Mouse (Mus musculus): ENCODE results near the gene Atp2a3. TPM values are rescaled to one million over a fixed set of nuclear protein-coding genes. Genes with fewer than 3 reads are reported as not detected.

Atp2a3 gene
- polyA plus RNA-seq (2012; rRNA removed): 6.0 and 7.0 TPM in 2 replicates

GRCm38 (mm10) chr11:72961072-72961980 lies at the start of gene Atp2a3:
Atp2a3 (plus strand) TSS chr11:72961169.

GRCm38 (mm10) chr11:72998771-72999170 lies 37.8 kb downstream of the Atp2a3 start, which contains the start of gene P2rx1:
P2rx1 (plus strand) TSS chr11:72999103.

GRCm38 (mm10) chr11:73018471-73019146 lies 57.6 kb downstream of the Atp2a3 start, which contains the start of gene Camkk1:
Camkk1 (plus strand) TSS chr11:73019008.

Other genes with a start within 250 kb of the Atp2a3 start
- 1.9 and 2.4 TPM in 2 replicates for gene Cyb5d2, start 165.0 kb upstream of the Atp2a3 start, polyA plus RNA-seq (2012; rRNA removed)
- 4.7 and 5.7 TPM in 2 replicates for gene Zzef1, start 164.9 kb upstream of the Atp2a3 start, polyA plus RNA-seq (2012; rRNA removed)
- gene P2rx1, start 37.9 kb downstream of the Atp2a3 start, polyA plus RNA-seq (2012; rRNA removed): 4.5 and 5.4 TPM in 2 replicates
- 0.67 and 0.74 TPM in 2 replicates for gene Camkk1, start 57.8 kb downstream of the Atp2a3 start, polyA plus RNA-seq (2012; rRNA removed)
- gene Ncbp3, start 86.6 kb downstream of the Atp2a3 start, polyA plus RNA-seq (2012; rRNA removed): 2.7 TPM in 2 replicates
- 0.01 TPM in 2 replicates for gene Itgae, start 129.4 kb downstream of the Atp2a3 start, polyA plus RNA-seq (2012; rRNA removed)
- gene Haspin, start 177.1 kb downstream of the Atp2a3 start, polyA plus RNA-seq (2012; rRNA removed): 5.2 and 6.4 TPM in 2 replicates
- 0.14 and 0.15 TPM in 2 replicates for gene P2rx5, start 199.3 kb downstream of the Atp2a3 start, polyA plus RNA-seq (2012; rRNA removed)
- gene Emc6, start 215.9 kb downstream of the Atp2a3 start, polyA plus RNA-seq (2012; rRNA removed): 36.7 and 44.0 TPM in 2 replicates
- gene Tax1bp3, start 215.9 kb downstream of the Atp2a3 start, polyA plus RNA-seq (2012; rRNA removed): 9.2 and 11.6 TPM in 2 replicates
- gene Ctns, start 237.9 kb downstream of the Atp2a3 start, polyA plus RNA-seq (2012; rRNA removed): 4.0 and 5.7 TPM in 2 replicates
- 1.5 and 1.8 TPM in 2 replicates for gene Shpk, start 238.3 kb downstream of the Atp2a3 start, polyA plus RNA-seq (2012; rRNA removed)

All from liver, embryonic 14 days (tissue).